Mouse (Mus musculus) hematopoietic multipotent progenitor cell, adult 10-12 weeks (in vitro differentiated cells): ENCODE results near the gene Smarcd3. TPM values are rescaled to one million over a fixed set of nuclear protein-coding genes. Genes with fewer than 3 reads are reported as not detected.

Source experiments
- polyA plus RNA-seq: library from polyadenylated mRNA; stranded (reverse); fragments of >175 nt; gene quantifications from 2 replicates; pipeline ENCODE4 v1.2.3, GENCODE M21; 2012; ENCODE audit warnings: low replicate concordance

Gene Smarcd3
- polyA plus RNA-seq = 0.66 and 1.7 TPM in 2 replicates

GRCm38 (mm10) chr5:24623986-24624821, at the start of gene Smarcd3:
Smarcd3 (minus strand) TSS chr5:24624411.

DNA sequence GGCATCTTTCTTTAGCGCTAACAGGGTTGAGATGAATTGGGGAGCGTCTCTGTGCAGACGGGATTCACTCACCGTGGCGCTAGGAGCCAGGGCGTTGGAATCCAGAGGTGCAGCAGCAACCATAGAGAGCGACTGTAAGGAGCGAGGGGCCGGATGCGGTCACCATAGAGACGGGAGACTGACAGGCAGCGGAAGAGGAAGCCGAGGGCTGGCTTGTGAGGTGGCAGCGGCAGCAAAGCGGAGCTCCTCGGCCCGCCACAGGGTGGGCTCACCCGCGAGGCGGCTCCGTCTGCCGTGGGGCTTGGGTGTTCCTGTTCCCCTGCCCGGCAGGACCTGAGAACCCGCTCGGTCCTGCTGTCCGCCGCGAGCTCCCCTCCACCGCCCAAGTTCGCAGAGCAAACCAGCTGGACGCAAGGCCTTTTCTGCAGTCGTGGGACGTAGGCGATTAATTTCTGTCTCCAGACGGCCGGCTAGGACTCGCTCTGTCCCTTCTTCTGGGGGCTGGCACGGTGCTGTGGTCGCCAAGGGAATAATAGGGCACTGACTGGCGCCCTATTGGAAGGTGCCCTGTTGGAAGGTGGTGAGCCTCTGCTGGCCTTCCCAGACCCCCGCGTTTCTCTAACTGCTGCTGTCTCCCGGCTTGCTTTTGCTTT, 37.5 kb downstream of the Smarcd3 start, which contains the start of gene Chpf2:
Chpf2 (plus strand) TSS at position 195 of the 653 bp plus-strand sequence.

DNA sequence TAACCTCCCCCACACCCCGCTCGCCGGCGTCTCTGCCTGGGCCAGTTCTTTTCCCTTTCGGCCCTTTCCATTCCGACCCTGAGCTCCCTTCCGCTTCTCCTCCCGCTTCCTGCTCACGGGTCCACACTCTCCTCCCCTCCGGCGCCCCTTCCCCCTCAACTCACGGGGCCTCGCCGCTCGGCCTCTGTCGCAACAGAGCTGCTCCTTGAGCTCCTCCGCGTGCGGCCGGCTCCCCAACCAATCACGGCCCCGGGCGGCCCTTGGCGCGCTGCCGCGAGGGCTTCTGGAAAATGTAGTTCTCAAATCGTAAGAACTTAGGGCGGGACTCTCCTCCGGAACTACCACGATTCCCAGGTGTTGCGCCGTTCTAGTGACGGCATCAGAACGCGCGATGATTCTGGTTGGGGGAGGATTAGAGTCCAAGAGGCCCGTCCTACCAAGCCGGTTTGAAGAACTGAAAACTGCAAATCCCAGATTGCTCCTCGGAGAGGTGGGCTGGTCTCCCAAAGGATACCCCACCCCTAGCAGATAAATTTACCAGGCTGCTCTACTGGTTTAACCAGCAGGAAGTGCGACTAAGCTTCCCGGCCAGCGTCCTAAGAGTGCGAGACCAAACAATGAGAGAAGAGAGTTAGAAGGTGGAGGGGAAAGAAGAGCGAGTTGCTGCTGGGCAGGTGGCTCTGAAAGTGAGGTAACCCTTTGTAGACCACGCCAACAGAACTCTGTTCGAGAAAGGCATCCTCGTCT, 46.9 kb downstream of the Smarcd3 start, which contains the start of gene Abcf2:
Abcf2 (minus strand) TSS at position 285 of the 747 bp plus-strand sequence.

DNA sequence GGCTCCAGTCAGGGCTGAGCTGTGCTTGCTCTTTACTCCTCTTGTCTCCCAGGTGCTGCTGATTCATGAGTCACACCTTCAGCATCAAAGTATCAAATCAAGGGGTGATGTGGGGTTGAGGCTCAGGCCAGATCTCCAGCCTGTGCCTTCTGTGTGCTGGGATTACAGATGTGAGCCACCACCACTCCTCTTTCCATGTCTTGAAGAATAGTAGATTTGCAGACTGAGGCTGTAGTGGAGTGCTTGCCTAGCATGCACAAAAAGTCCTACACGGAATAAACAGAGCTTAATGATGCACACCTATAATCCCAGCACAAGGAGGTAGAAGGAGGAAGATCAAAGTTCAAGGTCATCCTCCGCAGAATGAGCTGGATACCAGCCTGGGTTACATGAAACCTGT, 67.5 kb downstream of the Smarcd3 start, which contains the start of gene 4931409K22Rik:
4931409K22Rik (minus strand) TSS at position 101 of the 400 bp plus-strand sequence.

Other genes starting within 250 kb of the Smarcd3 start
- 0.76 and 2.1 TPM in 2 replicates for gene Atg9b, start 232.3 kb downstream of the Smarcd3 start, polyA plus RNA-seq
- 22.2 and 24.6 TPM in 2 replicates for gene Abcb8, start 230.7 kb downstream of the Smarcd3 start, polyA plus RNA-seq
- gene Asic3, start 211.0 kb downstream of the Smarcd3 start, polyA plus RNA-seq = not detected in 2 replicates
- gene Cdk5, start 200.9 kb downstream of the Smarcd3 start, polyA plus RNA-seq = 24.2 and 29.2 TPM in 2 replicates
- gene Slc4a2, start 200.6 kb downstream of the Smarcd3 start, polyA plus RNA-seq = 39.9 and 69.4 TPM in 2 replicates
- 223 and 290 TPM in 2 replicates for gene Fastk, start 179.1 kb downstream of the Smarcd3 start, polyA plus RNA-seq
- gene Tmub1, start 176.6 kb downstream of the Smarcd3 start, polyA plus RNA-seq = 67.4 and 74.4 TPM in 2 replicates
- 117 and 125 TPM in 2 replicates for gene Agap3, start 172.2 kb downstream of the Smarcd3 start, polyA plus RNA-seq
- 0.10 TPM in 1 of 2 replicates, not detected in the other for gene Gbx1, start 97.2 kb downstream of the Smarcd3 start, polyA plus RNA-seq
- gene Asb10, start 83.4 kb downstream of the Smarcd3 start, polyA plus RNA-seq = 0.12 and 0.15 TPM in 2 replicates
- not detected in 2 replicates for gene 4931409K22Rik, start 67.6 kb downstream of the Smarcd3 start, polyA plus RNA-seq
- 30.7 and 45.0 TPM in 2 replicates for gene Abcf2, start 46.9 kb downstream of the Smarcd3 start, polyA plus RNA-seq
- gene Chpf2, start 37.7 kb downstream of the Smarcd3 start, polyA plus RNA-seq = 46.0 and 241 TPM in 2 replicates
- 35.9 and 43.3 TPM in 2 replicates for gene Nub1, start 61.1 kb upstream of the Smarcd3 start, polyA plus RNA-seq
- 1.8 and 2.2 TPM in 2 replicates for gene Wdr86, start 106.3 kb upstream of the Smarcd3 start, polyA plus RNA-seq
- 2.3 and 3.4 TPM in 2 replicates for gene Crygn, start 133.6 kb upstream of the Smarcd3 start, polyA plus RNA-seq
- 16.3 and 17.7 TPM in 2 replicates for gene Rheb, start 218.2 kb upstream of the Smarcd3 start, polyA plus RNA-seq